Mouse (Mus musculus): ENCODE data around the gene Aspg. TPM values are rescaled to one million over a fixed set of nuclear protein-coding genes. Genes with fewer than 3 reads are reported as not detected.

Aspg gene
- polyA plus RNA-seq, 1 experiment, result not detected

- Histone ChIP-seq H3K4me1 (ENCODE audit: control insufficient read depth, insufficient read depth, low read length) (no peaks in the 10 kb centered on the region), H3K4me3 (replicated peaks; ENCODE audit: control insufficient read depth, low read depth, low read length) (no peak within 1 kb of the TSS), H3K27ac (ENCODE audit: control insufficient read depth, insufficient read depth, low read depth, low read length, poor library complexity) (peak within 1 kb of the TSS; percentile 7; the same call in 1 of the 2 replicates)
- WGBS, result 2% methylated on average over 66 of the region's 68 CpGs
- no peak; the same call in 1 of the 2 replicates for TF ChIP-seq POLR2A (IDR thresholded peaks at IDR 0.05; ENCODE audit: borderline replicate concordance, control insufficient read depth, low read depth, low read length)
- peak; percentile 41; the same call in 1 of the 2 replicates for TF ChIP-seq CTCF (IDR thresholded peaks at IDR 0.05; ENCODE audit: control insufficient read depth, insufficient read depth, low read length)
These were observed 39.6 kb downstream of the Aspg start, which contains the start of gene Kif26a for GRCm38 (mm10) chr12:112145875-112146651. Gene Kif26a, plus strand, starts transcription at chr12:112146208.

GRCm38 (mm10) chr12:112147365-112147764 is 40.9 kb downstream of the Aspg start:
- TF ChIP-seq POLR2A (IDR thresholded peaks at IDR 0.05; ENCODE audit: borderline replicate concordance, control insufficient read depth, low read depth, low read length), result no peak
- TF ChIP-seq CTCF (IDR thresholded peaks at IDR 0.05; ENCODE audit: control insufficient read depth, insufficient read depth, low read length), result no peak
- Histone ChIP-seq H3K27ac (ENCODE audit: control insufficient read depth, insufficient read depth, low read depth, low read length, poor library complexity) (no peak overlapping the region), H3K4me3 (replicated peaks; ENCODE audit: control insufficient read depth, low read depth, low read length) (no peak overlapping the region), H3K4me1 (ENCODE audit: control insufficient read depth, insufficient read depth, low read length) (no peaks in the 10 kb centered on the region)
- 53% methylated on average over 5 of the region's 5 CpGs for WGBS

DNA sequence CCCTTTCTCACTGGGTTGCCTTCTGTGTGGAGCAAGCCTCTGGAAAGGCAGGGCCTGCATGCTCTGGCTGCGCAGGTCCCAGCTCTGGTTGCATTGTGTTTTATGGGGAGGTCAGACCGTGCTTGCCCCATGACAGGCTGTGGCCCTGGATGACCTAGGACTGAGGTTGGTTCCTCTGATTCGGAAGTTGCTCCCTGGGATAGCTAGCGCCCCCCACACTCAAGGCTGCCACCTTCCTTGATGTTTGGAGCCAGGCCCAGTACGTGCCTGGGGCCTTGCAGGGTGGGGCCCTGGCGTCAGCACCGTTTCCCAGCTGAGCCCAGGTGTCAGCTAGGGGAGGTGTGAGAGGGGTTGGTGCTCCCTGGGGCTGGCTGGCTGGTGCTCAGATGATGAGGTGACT is 43.5 kb downstream of the Aspg start:
- Histone ChIP-seq H3K27ac (ENCODE audit: control insufficient read depth, insufficient read depth, low read depth, low read length, poor library complexity) (no peak overlapping the region), H3K4me3 (replicated peaks; ENCODE audit: control insufficient read depth, low read depth, low read length) (no peak overlapping the region), H3K4me1 (ENCODE audit: control insufficient read depth, insufficient read depth, low read length) (no peaks in the 10 kb centered on the region)
- WGBS, result 60% methylated on average over 7 of the region's 7 CpGs
- no peak for TF ChIP-seq CTCF (IDR thresholded peaks at IDR 0.05; ENCODE audit: control insufficient read depth, insufficient read depth, low read length)
- no peak for TF ChIP-seq POLR2A (IDR thresholded peaks at IDR 0.05; ENCODE audit: borderline replicate concordance, control insufficient read depth, low read depth, low read length)

- H3K4me1 ChIP-seq (ENCODE audit: control insufficient read depth, insufficient read depth, low read length), result no peaks in the 10 kb centered on the region
- H3K27ac ChIP-seq (ENCODE audit: control insufficient read depth, insufficient read depth, low read depth, low read length, poor library complexity), result no peak overlapping the region; the same call in 1 of the 2 replicates
- 60% methylated on average over 12 of the region's 12 CpGs for WGBS
- TF ChIP-seq POLR2A (IDR thresholded peaks at IDR 0.05; ENCODE audit: borderline replicate concordance, control insufficient read depth, low read depth, low read length), result no peak
- no peak for TF ChIP-seq CTCF (IDR thresholded peaks at IDR 0.05; ENCODE audit: control insufficient read depth, insufficient read depth, low read length)
- H3K4me3 ChIP-seq (replicated peaks; ENCODE audit: control insufficient read depth, low read depth, low read length), result no peak overlapping the region
These were observed 44.9 kb downstream of the Aspg start for GRCm38 (mm10) chr12:112151244-112151979.

DNA sequence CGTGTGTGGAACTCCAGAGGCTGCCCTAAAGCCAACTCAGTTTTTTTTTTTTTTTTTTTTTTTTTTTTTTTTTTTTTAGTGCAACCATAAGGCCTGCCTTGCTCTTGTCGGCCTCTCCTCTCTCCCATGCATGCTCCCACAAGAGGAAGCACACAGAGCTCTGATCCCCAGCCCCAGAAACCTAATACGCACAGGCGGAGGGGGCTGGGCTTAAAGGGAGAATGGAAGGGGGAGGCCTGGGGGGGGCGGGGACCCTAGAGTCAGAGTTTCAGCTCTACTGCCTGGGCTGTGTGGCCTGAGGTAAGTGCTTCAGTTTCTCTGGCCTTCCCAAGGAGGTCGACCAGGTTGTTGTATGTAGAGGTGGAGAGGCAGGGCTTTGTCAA is 45.5 kb downstream of the Aspg start:
- WGBS, result 40% methylated on average over 6 of the region's 6 CpGs
- TF ChIP-seq CTCF (IDR thresholded peaks at IDR 0.05; ENCODE audit: control insufficient read depth, insufficient read depth, low read length), result no peak
- no peak for TF ChIP-seq POLR2A (IDR thresholded peaks at IDR 0.05; ENCODE audit: borderline replicate concordance, control insufficient read depth, low read depth, low read length)
- no peak overlapping the region for H3K4me3 ChIP-seq (replicated peaks; ENCODE audit: control insufficient read depth, low read depth, low read length)
- H3K27ac ChIP-seq (ENCODE audit: control insufficient read depth, insufficient read depth, low read depth, low read length, poor library complexity), result no peak overlapping the region
- no peaks in the 10 kb centered on the region for H3K4me1 ChIP-seq (ENCODE audit: control insufficient read depth, insufficient read depth, low read length)

DNA sequence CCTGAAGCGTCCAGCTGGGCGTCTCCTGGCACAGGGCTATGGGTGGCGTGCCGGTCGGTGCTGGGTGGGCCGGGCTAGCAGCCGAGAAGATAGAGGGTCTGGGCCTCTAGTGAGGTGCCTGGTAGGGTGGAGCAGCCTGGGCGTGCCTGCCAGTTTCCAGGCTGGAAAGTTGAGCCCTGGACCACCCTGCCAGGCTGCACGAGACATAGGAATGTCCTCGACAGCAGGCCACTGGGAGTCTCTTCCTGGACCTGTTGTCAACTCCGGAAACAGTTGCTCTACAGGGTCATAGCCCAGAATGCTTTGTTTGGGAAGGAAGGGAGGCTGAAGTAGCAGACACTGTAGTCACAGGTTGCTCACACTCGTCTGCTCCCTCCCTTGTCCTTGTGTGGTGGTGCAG is 47.1 kb downstream of the Aspg start:
- WGBS, result 77% methylated on average over 12 of the region's 12 CpGs
- Histone ChIP-seq H3K4me3 (replicated peaks; ENCODE audit: control insufficient read depth, low read depth, low read length) (no peak overlapping the region), H3K27ac (ENCODE audit: control insufficient read depth, insufficient read depth, low read depth, low read length, poor library complexity) (no peak overlapping the region), H3K4me1 (ENCODE audit: control insufficient read depth, insufficient read depth, low read length) (no peaks in the 10 kb centered on the region)
- TF ChIP-seq POLR2A (IDR thresholded peaks at IDR 0.05; ENCODE audit: borderline replicate concordance, control insufficient read depth, low read depth, low read length) (no peak), CTCF (IDR thresholded peaks at IDR 0.05; ENCODE audit: control insufficient read depth, insufficient read depth, low read length) (no peak)

GRCm38 (mm10) chr12:112154476-112154875 is 48.0 kb downstream of the Aspg start:
- H3K27ac ChIP-seq (ENCODE audit: control insufficient read depth, insufficient read depth, low read depth, low read length, poor library complexity), result no peak overlapping the region
- TF ChIP-seq CTCF (IDR thresholded peaks at IDR 0.05; ENCODE audit: control insufficient read depth, insufficient read depth, low read length) (no peak), POLR2A (IDR thresholded peaks at IDR 0.05; ENCODE audit: borderline replicate concordance, control insufficient read depth, low read depth, low read length) (no peak)
- no peaks in the 10 kb centered on the region for H3K4me1 ChIP-seq (ENCODE audit: control insufficient read depth, insufficient read depth, low read length)
- H3K4me3 ChIP-seq (replicated peaks; ENCODE audit: control insufficient read depth, low read depth, low read length), result no peak overlapping the region
- WGBS, result 53% methylated on average over 5 of the region's 5 CpGs

Measured in bone marrow, adult 2 months (tissue).